Mouse (Mus musculus): ENCODE measurements around the gene Rhpn2. TPM values are rescaled to one million over a fixed set of nuclear protein-coding genes. Genes with fewer than 3 reads are reported as not detected.

Rhpn2 gene
- 3.3 and 3.9 TPM in 2 replicates for polyA plus RNA-seq (2015; fragmentation: Nextera tagmentation; extraction: Ambion mirVana)

- no peaks in the 10 kb centered on the region for H3K9me3 ChIP-seq (ENCODE audit: control insufficient read depth, low read length)
- H3K4me2 ChIP-seq (ENCODE audit: low read length): peak within 1 kb of the TSS; percentile 98
- peak within 1 kb of the TSS; percentile 70 for H3K4me3 ChIP-seq (ENCODE audit: low read length)
- H3K4me1 ChIP-seq (ENCODE audit: control insufficient read depth, insufficient read depth, low read depth, low read length): peaks cover 18% of the 10 kb centered on the region
- peak; percentile 98 for ATAC-seq
- no peaks in the 10 kb centered on the region for H3K36me3 ChIP-seq (ENCODE audit: control insufficient read depth, insufficient read depth, low read length)
- H3K27me3 ChIP-seq (replicated peaks; ENCODE audit: control insufficient read depth, insufficient read depth, low read length): peaks cover 6% of the 10 kb centered on the region
- peak within 1 kb of the TSS; percentile 42; the same call in 1 of the 2 replicates for H3K27ac ChIP-seq (ENCODE audit: low read depth, low read length)
- under 1% methylated on average over 39 of the region's 52 CpGs for WGBS
- H3K9ac ChIP-seq (ENCODE audit: low read depth, low read length): peak within 1 kb of the TSS; percentile 69
Measured at GRCm38 (mm10) chr7:35333692-35334526, at the start of gene Rhpn2. TSS of gene Rhpn2 (plus strand) at chr7:35334170.

DNA sequence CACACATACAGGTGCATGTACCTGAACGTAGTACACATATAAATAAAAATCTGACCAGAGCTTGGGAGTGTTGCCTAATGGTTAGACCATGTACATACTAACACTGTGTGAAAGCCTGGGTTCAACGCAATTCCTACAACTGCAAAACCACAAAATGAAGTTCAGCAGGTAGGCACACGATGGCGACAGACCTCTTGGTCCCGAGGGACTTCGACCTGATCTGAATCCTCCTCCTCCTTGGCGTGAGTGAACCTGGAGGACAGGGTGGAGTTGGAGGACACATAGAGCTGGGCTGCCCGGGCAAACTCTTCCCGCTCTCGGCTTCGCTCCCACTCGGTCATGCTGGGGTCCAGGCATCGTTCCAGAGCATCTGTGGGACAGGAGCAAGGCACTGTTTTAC is 40.5 kb upstream of the Rhpn2 start:
- 87% methylated on average over 13 of the region's 13 CpGs for WGBS
- Histone ChIP-seq H3K9ac (ENCODE audit: low read depth, low read length) (no peak overlapping the region), H3K4me3 (ENCODE audit: low read length) (no peak overlapping the region), H3K9me3 (ENCODE audit: control insufficient read depth, low read length) (no peaks in the 10 kb centered on the region), H3K27ac (ENCODE audit: low read depth, low read length) (no peak overlapping the region), H3K4me2 (ENCODE audit: low read length) (no peak overlapping the region), H3K27me3 (replicated peaks; ENCODE audit: control insufficient read depth, insufficient read depth, low read length) (no peaks in the 10 kb centered on the region), H3K36me3 (ENCODE audit: control insufficient read depth, insufficient read depth, low read length) (peaks cover 52% of the 10 kb centered on the region), H3K4me1 (ENCODE audit: control insufficient read depth, insufficient read depth, low read depth, low read length) (no peaks in the 10 kb centered on the region)
- ATAC-seq: no peak

- H3K9me3 ChIP-seq (ENCODE audit: control insufficient read depth, low read length): no peaks in the 10 kb centered on the region
- 96% methylated on average over 2 of the region's 2 CpGs for WGBS
- H3K9ac ChIP-seq (ENCODE audit: low read depth, low read length): no peak overlapping the region
- no peaks in the 10 kb centered on the region for H3K27me3 ChIP-seq (replicated peaks; ENCODE audit: control insufficient read depth, insufficient read depth, low read length)
- no peak for ATAC-seq
- no peak overlapping the region for H3K27ac ChIP-seq (ENCODE audit: low read depth, low read length)
- H3K36me3 ChIP-seq (ENCODE audit: control insufficient read depth, insufficient read depth, low read length): peaks cover 47% of the 10 kb centered on the region
- H3K4me1 ChIP-seq (ENCODE audit: control insufficient read depth, insufficient read depth, low read depth, low read length): no peaks in the 10 kb centered on the region
- no peak overlapping the region for H3K4me2 ChIP-seq (ENCODE audit: low read length)
- H3K4me3 ChIP-seq (ENCODE audit: low read length): no peak overlapping the region
Measured at GRCm38 (mm10) chr7:35295631-35296030, 38.3 kb upstream of the Rhpn2 start.

DNA sequence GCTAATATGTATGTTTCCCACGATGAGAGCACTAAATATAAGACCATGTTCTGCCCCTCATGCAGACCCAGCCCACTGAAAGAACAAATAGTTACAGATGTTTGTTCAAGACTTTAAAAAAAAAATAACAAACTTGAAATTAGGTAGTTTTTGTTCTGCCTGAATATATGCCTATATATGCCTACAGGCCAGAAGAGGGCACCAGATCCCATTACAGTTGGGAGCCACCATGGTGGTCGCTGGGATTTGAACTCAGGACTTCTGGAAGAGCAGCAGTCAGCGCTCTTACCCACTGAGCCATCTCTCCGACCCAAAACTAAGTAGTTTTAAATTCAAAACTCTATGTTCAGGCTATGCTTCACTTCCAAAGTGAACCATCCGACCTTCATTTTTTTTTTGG is 36.1 kb upstream of the Rhpn2 start:
- Histone ChIP-seq H3K27ac (ENCODE audit: low read depth, low read length) (no peak overlapping the region), H3K4me2 (ENCODE audit: low read length) (no peak overlapping the region), H3K36me3 (ENCODE audit: control insufficient read depth, insufficient read depth, low read length) (peaks cover 48% of the 10 kb centered on the region), H3K9me3 (ENCODE audit: control insufficient read depth, low read length) (no peaks in the 10 kb centered on the region), H3K4me1 (ENCODE audit: control insufficient read depth, insufficient read depth, low read depth, low read length) (no peaks in the 10 kb centered on the region), H3K27me3 (replicated peaks; ENCODE audit: control insufficient read depth, insufficient read depth, low read length) (no peaks in the 10 kb centered on the region), H3K4me3 (ENCODE audit: low read length) (no peak overlapping the region), H3K9ac (ENCODE audit: low read depth, low read length) (no peak overlapping the region)
- WGBS: 89% methylated on average over 5 of the region's 5 CpGs
- ATAC-seq: no peak

DNA sequence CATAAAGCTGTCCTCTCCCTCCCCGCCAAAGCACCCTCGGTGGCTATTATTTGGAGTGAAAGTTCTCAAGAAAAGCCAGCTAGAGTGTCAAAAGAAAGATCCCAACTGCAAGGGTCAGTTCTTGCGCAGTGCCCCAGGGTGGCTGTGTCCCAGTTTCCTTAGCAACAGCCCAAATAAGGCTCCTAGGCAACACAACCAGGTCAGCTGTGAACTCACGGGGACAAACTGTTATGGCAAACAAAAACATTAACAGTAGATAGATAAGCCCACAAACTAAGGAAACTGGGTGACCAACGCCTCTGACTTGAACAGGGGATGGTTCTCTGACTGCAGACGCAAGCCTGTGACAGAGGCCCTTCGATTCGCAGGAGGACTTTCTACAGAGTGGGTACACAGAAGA is 34.3 kb upstream of the Rhpn2 start:
- no peak for ATAC-seq
- Histone ChIP-seq H3K4me2 (ENCODE audit: low read length) (no peak overlapping the region), H3K4me3 (ENCODE audit: low read length) (no peak overlapping the region), H3K36me3 (ENCODE audit: control insufficient read depth, insufficient read depth, low read length) (peaks cover 42% of the 10 kb centered on the region), H3K27me3 (replicated peaks; ENCODE audit: control insufficient read depth, insufficient read depth, low read length) (no peaks in the 10 kb centered on the region), H3K27ac (ENCODE audit: low read depth, low read length) (no peak overlapping the region), H3K9ac (ENCODE audit: low read depth, low read length) (no peak overlapping the region), H3K4me1 (ENCODE audit: control insufficient read depth, insufficient read depth, low read depth, low read length) (no peaks in the 10 kb centered on the region), H3K9me3 (ENCODE audit: control insufficient read depth, low read length) (no peaks in the 10 kb centered on the region)
- WGBS: 65% methylated on average over 8 of the region's 8 CpGs

DNA sequence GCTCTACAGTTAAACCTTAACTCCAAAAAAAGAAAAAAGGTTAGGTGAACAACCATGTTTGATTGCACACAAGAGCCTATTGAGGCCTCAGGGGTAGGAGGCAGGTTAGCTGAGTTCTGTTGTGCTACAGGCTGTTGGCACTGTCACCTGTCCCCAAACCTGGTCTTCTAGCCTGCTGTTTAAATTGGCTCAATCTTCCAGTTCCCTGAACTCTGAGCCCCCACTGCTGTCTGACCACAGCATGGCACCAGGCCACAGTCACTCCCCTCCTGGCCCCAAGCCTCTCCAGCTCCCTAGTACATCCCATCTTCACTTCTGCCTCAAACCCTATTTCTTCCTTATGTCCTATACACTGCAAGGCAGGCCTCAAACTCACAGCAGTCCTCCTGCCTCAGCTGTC is 33.2 kb upstream of the Rhpn2 start:
- H3K27me3 ChIP-seq (replicated peaks; ENCODE audit: control insufficient read depth, insufficient read depth, low read length): no peaks in the 10 kb centered on the region
- no peak overlapping the region for H3K9ac ChIP-seq (ENCODE audit: low read depth, low read length)
- no peaks in the 10 kb centered on the region for H3K9me3 ChIP-seq (ENCODE audit: control insufficient read depth, low read length)
- no peak overlapping the region for H3K4me3 ChIP-seq (ENCODE audit: low read length)
- ATAC-seq: no peak
- H3K36me3 ChIP-seq (ENCODE audit: control insufficient read depth, insufficient read depth, low read length): peaks cover 41% of the 10 kb centered on the region
- no peak overlapping the region for H3K27ac ChIP-seq (ENCODE audit: low read depth, low read length)
- H3K4me2 ChIP-seq (ENCODE audit: low read length): no peak overlapping the region
- H3K4me1 ChIP-seq (ENCODE audit: control insufficient read depth, insufficient read depth, low read depth, low read length): no peaks in the 10 kb centered on the region

GRCm38 (mm10) chr7:35311214-35311613 is 22.8 kb upstream of the Rhpn2 start:
- no peaks in the 10 kb centered on the region for H3K4me1 ChIP-seq (ENCODE audit: control insufficient read depth, insufficient read depth, low read depth, low read length)
- ATAC-seq: no peak
- H3K9me3 ChIP-seq (ENCODE audit: control insufficient read depth, low read length): no peaks in the 10 kb centered on the region
- no peak overlapping the region for H3K27ac ChIP-seq (ENCODE audit: low read depth, low read length)
- H3K9ac ChIP-seq (ENCODE audit: low read depth, low read length): no peak overlapping the region
- H3K27me3 ChIP-seq (replicated peaks; ENCODE audit: control insufficient read depth, insufficient read depth, low read length): no peaks in the 10 kb centered on the region
- no peak overlapping the region for H3K4me3 ChIP-seq (ENCODE audit: low read length)
- no peak overlapping the region for H3K4me2 ChIP-seq (ENCODE audit: low read length)
- 96% methylated on average over 3 of the region's 3 CpGs for WGBS
- H3K36me3 ChIP-seq (ENCODE audit: control insufficient read depth, insufficient read depth, low read length): peaks cover 18% of the 10 kb centered on the region

DNA sequence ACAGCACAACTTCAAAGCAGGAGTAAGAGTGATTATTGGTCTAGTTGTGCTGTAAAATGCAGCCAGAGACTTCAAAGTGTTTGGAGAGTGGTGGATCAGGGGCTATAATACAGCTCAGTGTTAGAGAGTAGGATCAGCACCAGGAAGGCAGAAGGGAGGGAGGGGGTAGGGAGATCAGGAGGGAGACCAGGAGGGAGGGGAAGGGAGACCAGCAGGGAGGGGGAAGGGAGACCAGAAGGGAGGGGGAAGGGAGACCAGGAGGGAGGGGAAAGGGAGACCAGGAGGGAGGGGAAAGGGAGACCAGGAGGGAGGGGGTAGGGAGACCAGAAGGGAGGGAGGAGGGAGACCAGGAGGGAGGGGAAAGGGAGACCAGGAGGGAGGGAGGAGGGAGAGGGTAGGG is 19.8 kb upstream of the Rhpn2 start:
- no peak overlapping the region for H3K4me2 ChIP-seq (ENCODE audit: low read length)
- no peaks in the 10 kb centered on the region for H3K9me3 ChIP-seq (ENCODE audit: control insufficient read depth, low read length)
- H3K27ac ChIP-seq (ENCODE audit: low read depth, low read length): no peak overlapping the region
- no peak overlapping the region for H3K4me3 ChIP-seq (ENCODE audit: low read length)
- peaks cover 9% of the 10 kb centered on the region for H3K4me1 ChIP-seq (ENCODE audit: control insufficient read depth, insufficient read depth, low read depth, low read length)
- no peak overlapping the region for H3K9ac ChIP-seq (ENCODE audit: low read depth, low read length)
- ATAC-seq: no peak
- H3K27me3 ChIP-seq (replicated peaks; ENCODE audit: control insufficient read depth, insufficient read depth, low read length): no peaks in the 10 kb centered on the region
- peaks cover 3% of the 10 kb centered on the region for H3K36me3 ChIP-seq (ENCODE audit: control insufficient read depth, insufficient read depth, low read length)

DNA sequence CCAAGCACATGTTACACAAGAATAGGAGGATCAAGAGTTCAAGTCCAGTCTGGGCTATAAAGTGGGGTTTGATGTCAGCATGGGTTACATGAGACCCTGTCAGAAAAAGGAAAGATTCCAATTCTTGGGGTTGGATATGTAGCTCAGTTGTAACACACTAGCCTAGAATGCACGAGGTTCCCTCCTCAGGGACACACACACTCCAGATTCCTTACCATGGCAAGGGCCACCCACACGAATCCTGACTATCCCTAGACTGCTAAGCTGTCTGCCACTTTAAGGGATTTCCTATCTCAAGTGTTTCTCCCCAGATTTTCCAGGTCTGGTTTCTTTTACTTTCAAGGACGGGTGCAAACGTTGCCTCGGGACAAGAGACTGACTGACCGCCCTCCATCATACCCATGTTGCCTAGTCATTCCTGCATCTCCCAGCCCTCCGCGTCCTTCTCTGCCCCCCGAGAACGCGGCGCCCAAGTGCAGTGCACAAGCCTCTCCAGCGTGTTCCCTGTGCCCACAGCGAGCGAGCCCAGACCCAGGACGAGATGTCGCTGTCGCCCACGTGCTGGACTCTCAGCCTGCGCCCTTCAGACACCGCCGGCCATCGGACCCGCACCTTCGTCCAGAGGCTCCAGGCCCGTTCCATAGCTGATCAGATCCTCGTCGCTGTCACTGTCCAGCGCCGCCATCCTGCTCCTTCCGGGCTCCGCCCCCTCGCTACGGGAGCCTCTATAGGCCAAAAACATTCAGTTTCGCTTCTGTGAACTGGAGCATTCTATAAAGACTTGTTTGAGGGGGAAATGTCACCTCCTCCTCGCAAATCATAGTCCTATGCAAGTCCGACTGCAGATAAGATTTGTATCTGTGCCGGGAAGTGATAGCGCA is 16.0 kb upstream of the Rhpn2 start, which contains the start of gene Gpatch1:
Gpatch1 (minus strand) TSS at position 712 of the 881 bp plus-strand sequence.
- H3K36me3 ChIP-seq (ENCODE audit: control insufficient read depth, insufficient read depth, low read length): no peaks in the 10 kb centered on the region
- peak within 1 kb of the TSS; percentile 86 for H3K9ac ChIP-seq (ENCODE audit: low read depth, low read length)
- peaks cover 12% of the 10 kb centered on the region for H3K4me1 ChIP-seq (ENCODE audit: control insufficient read depth, insufficient read depth, low read depth, low read length)
- peak within 1 kb of the TSS; percentile 78 for H3K27ac ChIP-seq (ENCODE audit: low read depth, low read length)
- H3K4me2 ChIP-seq (ENCODE audit: low read length): peak within 1 kb of the TSS; percentile 89
- peak within 1 kb of the TSS; percentile 84 for H3K4me3 ChIP-seq (ENCODE audit: low read length)
- H3K27me3 ChIP-seq (replicated peaks; ENCODE audit: control insufficient read depth, insufficient read depth, low read length): no peaks in the 10 kb centered on the region
- ATAC-seq: peak; percentile 91
- H3K9me3 ChIP-seq (ENCODE audit: control insufficient read depth, low read length): no peaks in the 10 kb centered on the region
- WGBS: under 1% methylated on average over 39 of the region's 39 CpGs
